ENCODE assay signal across 7 mouse cellular contexts in the genomic region with DNA sequence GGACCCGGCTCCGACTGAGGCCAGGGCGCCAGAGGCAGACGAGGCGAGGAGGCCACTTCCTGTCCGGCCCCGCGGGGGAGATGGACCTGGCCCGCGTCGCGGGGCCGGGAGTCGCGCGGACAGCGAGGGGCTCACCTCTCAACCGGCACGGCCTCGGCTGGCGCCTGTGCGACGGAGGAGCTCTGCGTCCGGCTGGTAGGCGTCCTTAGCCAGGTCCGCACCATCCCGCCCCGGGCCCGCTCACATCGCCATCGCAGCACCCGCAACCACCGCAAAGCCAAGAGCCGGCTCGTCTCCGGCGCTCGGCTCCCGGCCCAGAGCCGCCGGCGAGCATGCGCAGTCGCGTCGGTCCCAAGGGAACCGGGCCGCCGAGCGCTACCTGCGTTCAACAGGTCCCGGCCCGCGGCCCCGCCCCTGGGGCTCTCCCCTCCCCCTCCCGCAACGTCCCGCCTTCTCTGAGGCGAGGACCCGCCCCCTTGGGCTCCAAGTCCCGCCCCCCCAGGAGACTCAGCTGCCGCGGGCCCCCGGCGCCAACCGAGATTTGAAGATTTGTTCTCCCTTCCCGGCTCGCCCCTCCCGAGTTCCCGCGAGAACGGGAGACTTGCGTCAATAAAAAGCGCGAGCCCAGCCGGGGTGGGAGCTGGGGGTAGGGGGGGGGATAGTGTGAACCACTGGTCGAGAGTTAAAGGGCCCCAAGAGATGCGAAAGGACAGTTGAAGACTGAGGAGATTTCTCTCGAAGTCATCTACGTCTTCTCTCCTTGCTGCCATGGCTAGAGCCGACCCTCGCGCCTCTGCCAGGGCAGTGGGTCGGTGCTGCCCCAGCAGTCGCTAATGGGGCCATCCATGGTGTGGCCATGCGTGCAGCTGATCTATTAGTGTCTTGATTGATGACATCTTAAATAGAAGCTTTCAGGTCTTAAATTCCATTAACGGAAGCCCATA. TPM values are rescaled to one million over a fixed set of nuclear protein-coding genes. Genes with fewer than 3 reads are reported as not detected.
DNase-seq lines count a peak whose midpoint lies in the region; ATAC-seq lines count a peak whose summit lies in the region.

A gene (minus strand): TSS at position 416 of the 944 bp plus-strand sequence.

- peak within 1 kb of the TSS; percentile 85 for H3K27ac ChIP-seq in embryonic facial prominence, embryonic 13.5 days
- peak within 1 kb of the TSS; percentile 87 for H3K27ac ChIP-seq in limb, embryonic 12.5 days
- peak within 1 kb of the TSS; percentile 77 for H3K27ac ChIP-seq in midbrain, embryonic 14.5 days (replicated peaks; ENCODE audit: low read depth, low read length)

- peak; percentile 90 for ATAC-seq in embryonic facial prominence, embryonic 13.5 days (ENCODE audit: insufficient number of reproducible peaks, insufficient read depth, low FRiP score, low TSS enrichment, low read depth)
- ATAC-seq in limb, embryonic 12.5 days (ENCODE audit: insufficient number of reproducible peaks, insufficient read depth, low FRiP score, low TSS enrichment, low read depth): peak; percentile 93
- ATAC-seq in midbrain, embryonic 14.5 days (ENCODE audit: low FRiP score, low TSS enrichment): peak; percentile 91

- H3K4me2 ChIP-seq in embryonic facial prominence, embryonic 13.5 days: peak within 1 kb of the TSS; percentile 64
- H3K4me2 ChIP-seq in limb, embryonic 12.5 days: peak within 1 kb of the TSS; percentile 64
- peak within 1 kb of the TSS; percentile 71 for H3K4me2 ChIP-seq in midbrain, embryonic 14.5 days (ENCODE audit: low read length)

- H3K36me3 ChIP-seq in embryonic facial prominence, embryonic 13.5 days: no peaks in the 10 kb centered on the region
- H3K36me3 ChIP-seq in limb, embryonic 12.5 days: no peaks in the 10 kb centered on the region
- no peaks in the 10 kb centered on the region for H3K36me3 ChIP-seq in midbrain, embryonic 14.5 days (ENCODE audit: control insufficient read depth, insufficient read depth, low read length)

- no peaks in the 10 kb centered on the region for H3K27me3 ChIP-seq in embryonic facial prominence, embryonic 13.5 days
- H3K27me3 ChIP-seq in limb, embryonic 12.5 days: no peaks in the 10 kb centered on the region
- no peaks in the 10 kb centered on the region for H3K27me3 ChIP-seq in midbrain, embryonic 14.5 days (ENCODE audit: control insufficient read depth, insufficient read depth, low read length)

- H3K4me1 ChIP-seq in embryonic facial prominence, embryonic 13.5 days: peaks cover 10% of the 10 kb centered on the region; the same call in 1 of the 2 replicates
- peaks cover 9% of the 10 kb centered on the region for H3K4me1 ChIP-seq in limb, embryonic 12.5 days (replicated peaks)
- peaks cover 11% of the 10 kb centered on the region for H3K4me1 ChIP-seq in midbrain, embryonic 14.5 days (ENCODE audit: control insufficient read depth, insufficient read depth, low read length)

- H3K9ac ChIP-seq in embryonic facial prominence, embryonic 13.5 days: peak within 1 kb of the TSS; percentile 94
- peak within 1 kb of the TSS; percentile 94 for H3K9ac ChIP-seq in limb, embryonic 12.5 days (replicated peaks)
- peak within 1 kb of the TSS; percentile 91 for H3K9ac ChIP-seq in midbrain, embryonic 14.5 days (replicated peaks; ENCODE audit: low read length)

- H3K4me3 ChIP-seq in embryonic facial prominence, embryonic 13.5 days: peak within 1 kb of the TSS; percentile 89
- H3K4me3 ChIP-seq in limb, embryonic 12.5 days (replicated peaks): peak within 1 kb of the TSS; percentile 95
- peak within 1 kb of the TSS; percentile 87 for H3K4me3 ChIP-seq in midbrain, embryonic 14.5 days (replicated peaks; ENCODE audit: low read depth, low read length)

- 1% methylated on average over 85 of the region's 88 CpGs for WGBS in embryonic facial prominence, embryonic 13.5 days
- under 1% methylated on average over 72 of the region's 88 CpGs for WGBS in limb, embryonic 12.5 days
- WGBS in midbrain, embryonic 14.5 days: under 1% methylated on average over 84 of the region's 88 CpGs

- H3K9me3 ChIP-seq in embryonic facial prominence, embryonic 13.5 days: no peaks in the 10 kb centered on the region
- H3K9me3 ChIP-seq in limb, embryonic 12.5 days: no peaks in the 10 kb centered on the region
- H3K9me3 ChIP-seq in midbrain, embryonic 14.5 days (ENCODE audit: control insufficient read depth, low read length): no peaks in the 10 kb centered on the region

- DNase-seq in adrenal gland, postnatal 4 days (ENCODE audit: low spot score in 2 of 2): peak; percentile 88 to 96
- peak; percentile 89 for DNase-seq in heart, adult 8-10 months (ENCODE audit: low spot score)
- peak; percentile 91 to 92 for DNase-seq in kidney, adult 8-10 months
- peak; percentile 97 for DNase-seq in midbrain, embryonic 14.5 days
- peak; percentile 63 to 72 for DNase-seq in spleen, adult 18-20 months

RNA-seq across cellular contexts. Expression of the gene that starts here (rescaled TPM):
- total RNA-seq in adrenal gland, postnatal 4 days (2021): 10 to 100 TPM; 30.0 to 31.8 TPM
- 40.7 and 45.1 TPM in 2 replicates for polyA plus RNA-seq in embryonic facial prominence, embryonic 13.5 days (2015; fragmentation: Nextera tagmentation; extraction: Ambion mirVana)
- total RNA-seq in heart, adult 8-10 months (2022): 10 to 100 TPM; 18.0 to 23.5 (median 20.3) TPM
- polyA plus RNA-seq in limb, embryonic 12.5 days (2016; fragmentation: Nextera tagmentation; extraction: Ambion mirVana): 49.1 and 51.9 TPM in 2 replicates
- polyA plus RNA-seq in midbrain, embryonic 14.5 days (2014; fragmentation: Nextera tagmentation; extraction: Ambion mirVana): 29.5 and 35.4 TPM in 2 replicates

Comparison
In these comparisons a context has a peak if more than half of its experiments do, and no peak if none do; other contexts are left out.
1. Peak in every context shown above with its lines: DNase-seq, ATAC-seq, H3K4me3 ChIP-seq and H3K27ac ChIP-seq.